Mouse (Mus musculus) heart, postnatal 0 days (tissue): ENCODE measurements around the gene Il4ra. TPM values are rescaled to one million over a fixed set of nuclear protein-coding genes. Genes with fewer than 3 reads are reported as not detected.

Experiments used
- ATAC-seq: fragments of 200-750 bp; cut with Nextera tagmentation; 2 replicates; pipeline ENCODE4 v1.8.0; 2017; ENCODE audit warnings: low read depth, moderate number of reproducible peaks, moderate library complexity; ENCODE audit not compliant: insufficient read depth
- DNase-seq: peaks from one replicate; pipeline ENCODE4 v3.0.0-alpha.2; 2016; ENCODE audit warnings: low spot score
- H3K27ac ChIP-seq: fragments of 300-500 bp; sonication (generic); 2 replicates; pipeline ENCODE4 v1.5.1; 2014; ENCODE audit warnings: low read depth, mild to moderate bottlenecking
- H3K27me3 ChIP-seq: fragments of 300-500 bp; sonication (generic); 2 replicates; pipeline ENCODE4 v1.6.1; 2014; ENCODE audit warnings: low read length, mixed read lengths; ENCODE audit not compliant: control insufficient read depth, insufficient read depth
- H3K36me3 ChIP-seq: fragments of 300-500 bp; sonication (generic); replicated peaks from 2 replicates; pipeline ENCODE4 v1.6.1; 2014; ENCODE audit warnings: low read length, mixed read lengths; ENCODE audit not compliant: control insufficient read depth, insufficient read depth
- H3K4me1 ChIP-seq: fragments of 300-500 bp; sonication (generic); 2 replicates; pipeline ENCODE4 v1.6.1; 2014; ENCODE audit warnings: antibody characterized with exemption; ENCODE audit not compliant: control insufficient read depth, insufficient read depth
- H3K4me2 ChIP-seq: fragments of 300-500 bp; sonication (generic); 2 replicates; pipeline ENCODE4 v1.6.1; 2014; ENCODE audit warnings: low read depth, mild to moderate bottlenecking, low read length, moderate library complexity
- H3K4me3 ChIP-seq: fragments of 300-500 bp; sonication (generic); 2 replicates; pipeline ENCODE4 v1.5.1; 2014; ENCODE audit warnings: low read depth, low read length
- H3K9ac ChIP-seq: fragments of 300-500 bp; sonication (generic); replicated peaks from 2 replicates; pipeline ENCODE4 v1.6.1; 2014; ENCODE audit warnings: low read depth, low read length, mixed read lengths
- H3K9me3 ChIP-seq: fragments of 300-500 bp; sonication (generic); replicated peaks from 2 replicates; pipeline ENCODE4 v1.6.1; 2016; ENCODE audit warnings: low read length; ENCODE audit not compliant: control insufficient read depth
- CTCF ChIP-seq: IDR thresholded peaks from 2 replicates; pipeline ENCODE4 v1.5.1; 2016; ENCODE audit warnings: antibody characterized with exemption, control low read depth, low read depth
- EP300 ChIP-seq: IDR thresholded peaks from 2 replicates; pipeline ENCODE4 v1.6.1; 2016; ENCODE audit warnings: antibody characterized with exemption, low read depth
- WGBS: fragments of 180-500 bp; shearing (Covaris S2); extraction: QIAGEN DNeasy Blood & Tissue Kit; methylation state at CpG from one replicate; pipeline ENCODE4 v1.1.7; 2014; 5-methylcytosine and 5-hydroxymethylcytosine counted together
- polyA plus RNA-seq: library from polyadenylated mRNA; unstranded; fragments of >200 nt; fragmentation: Nextera tagmentation; extraction: Ambion mirVana; gene quantifications from 2 replicates; pipeline ENCODE4 v1.2.1, GENCODE M21; 2015
- total RNA-seq: library from RNA; depleted of rRNA; stranded (reverse); fragments of >200 nt; gene quantifications from 2 replicates; pipeline ENCODE4 v1.2.3, GENCODE M21; 2014; ENCODE audit warnings: low replicate concordance; rRNA removed

Il4ra gene
- total RNA-seq (19.5 and 30.7 TPM in 2 replicates), polyA plus RNA-seq (4.8 and 5.1 TPM in 2 replicates)

GRCm38 (mm10) chr7:125551766-125552709 is at the start of gene Il4ra:
TSS of gene Il4ra (plus strand) at chr7:125552120.
- peak; percentile 89 for ATAC-seq
- peak; percentile 91 for DNase-seq
- Histone ChIP-seq H3K4me1 (peaks cover 29% of the 10 kb centered on the region), H3K4me3 (peak within 1 kb of the TSS; percentile 57), H3K9ac (peak within 1 kb of the TSS; percentile 68), H3K27ac (peak within 1 kb of the TSS; percentile 74), H3K27me3 (no peaks in the 10 kb centered on the region), H3K9me3 (no peaks in the 10 kb centered on the region), H3K4me2 (peak within 1 kb of the TSS; percentile 71), H3K36me3 (no peaks in the 10 kb centered on the region)
- 3% methylated on average over 52 of the region's 52 CpGs for WGBS
- TF ChIP-seq CTCF (peak; percentile 28), EP300 (no peak)

GRCm38 (mm10) chr7:125503374-125504092 is 48.4 kb upstream of the Il4ra start:
- peak overlapping the region; percentile 3; the same call in 1 of the 2 replicates for H3K27ac ChIP-seq
- H3K36me3 ChIP-seq = no peaks in the 10 kb centered on the region
- TF ChIP-seq EP300 = 0 out of 2 replicates have a peak, but pooled peaks have one; percentile 37
- no peak for TF ChIP-seq CTCF
- no peaks in the 10 kb centered on the region for H3K27me3 ChIP-seq
- peak; percentile 11 for DNase-seq
- peaks cover 3% of the 10 kb centered on the region; the same call in 1 of the 2 replicates for H3K4me1 ChIP-seq
- WGBS = 63% methylated on average over 5 of the region's 5 CpGs
- H3K4me2 ChIP-seq = no peak overlapping the region
- no peak overlapping the region for H3K4me3 ChIP-seq
- H3K9me3 ChIP-seq = no peaks in the 10 kb centered on the region
- ATAC-seq = no peak
- H3K9ac ChIP-seq = no peak overlapping the region

GRCm38 (mm10) chr7:125504618-125505017 is 47.3 kb upstream of the Il4ra start:
- Histone ChIP-seq H3K4me3 (no peak overlapping the region), H3K27me3 (no peaks in the 10 kb centered on the region), H3K9ac (no peak overlapping the region), H3K27ac (no peak overlapping the region), H3K9me3 (no peaks in the 10 kb centered on the region), H3K4me2 (no peak overlapping the region), H3K4me1 (peaks cover 3% of the 10 kb centered on the region; the same call in 1 of the 2 replicates), H3K36me3 (no peaks in the 10 kb centered on the region)
- 90% methylated on average over 5 of the region's 5 CpGs for WGBS
- ATAC-seq (no peak), DNase-seq (no peak)
- TF ChIP-seq CTCF (no peak), EP300 (no peak)

GRCm38 (mm10) chr7:125505568-125505967 is 46.4 kb upstream of the Il4ra start:
- H3K4me3 ChIP-seq = no peak overlapping the region
- ATAC-seq (no peak), DNase-seq (no peak)
- 76% methylated on average over 10 of the region's 10 CpGs for WGBS
- H3K4me1 ChIP-seq = no peaks in the 10 kb centered on the region
- TF ChIP-seq CTCF (no peak), EP300 (no peak)
- H3K36me3 ChIP-seq = no peaks in the 10 kb centered on the region
- H3K27me3 ChIP-seq = no peaks in the 10 kb centered on the region
- H3K9ac ChIP-seq = no peak overlapping the region
- H3K4me2 ChIP-seq = no peak overlapping the region
- H3K9me3 ChIP-seq = no peaks in the 10 kb centered on the region
- no peak overlapping the region for H3K27ac ChIP-seq

- ATAC-seq (no peak), DNase-seq (no peak)
- no peaks in the 10 kb centered on the region for H3K9me3 ChIP-seq
- H3K9ac ChIP-seq = no peak overlapping the region
- no peak overlapping the region for H3K4me2 ChIP-seq
- H3K4me1 ChIP-seq = no peaks in the 10 kb centered on the region
- no peaks in the 10 kb centered on the region for H3K27me3 ChIP-seq
- H3K4me3 ChIP-seq = no peak overlapping the region
- 82% methylated on average over 2 of the region's 2 CpGs for WGBS
- no peak for TF ChIP-seq CTCF
- TF ChIP-seq EP300 = no peak
- no peaks in the 10 kb centered on the region for H3K36me3 ChIP-seq
- H3K27ac ChIP-seq = no peak overlapping the region
These were observed 44.6 kb upstream of the Il4ra start for GRCm38 (mm10) chr7:125507279-125507678.
